In genomic region chr2:125782719-125783109, GRCm38 (mm10) we compare ENCODE assay signal across 8 mouse cellular contexts. TPM values are rescaled to one million over a fixed set of nuclear protein-coding genes. Genes with fewer than 3 reads are reported as not detected.
DNase-seq lines count a peak whose midpoint lies in the region; ATAC-seq and TF ChIP-seq lines count a peak whose summit lies in the region.

Gene Secisbp2l (minus strand): TSS chr2:125782870.

- H3K27me3 ChIP-seq in Patski = no peaks in the 10 kb centered on the region
- no peaks in the 10 kb centered on the region for H3K27me3 ChIP-seq in hindbrain, embryonic 14.5 days (ENCODE audit: control insufficient read depth, insufficient read depth, low read length)

- in situ Hi-C loops in Patski (cut with MboI; ENCODE audit: low pct_unique_long_range_greater_than_20kb) = no loop called here

- DNase-seq in Patski (ENCODE audit: low read depth, low spot score) = peak; percentile 41
- peak; percentile 96 to 97 for DNase-seq in cerebellum, postnatal 14 days
- peak; percentile 90 to 93 for DNase-seq in frontal cortex, postnatal 25 days (ENCODE audit: low spot score in 2 of 2)
- DNase-seq in hindbrain, embryonic 14.5 days (ENCODE audit: low spot score) = peak; percentile 85
- DNase-seq in left cerebral cortex, adult 11 months (ENCODE audit: low spot score) = peak; percentile 89
- DNase-seq in lung, postnatal 4 days = peak; percentile 96
- DNase-seq in retina, postnatal 7 days (ENCODE audit: low read depth, low spot score) = peak; percentile 87
- DNase-seq in urinary bladder, adult 2 months (ENCODE audit: low spot score) = peak; percentile 98

- H3K4me3 ChIP-seq in hindbrain, embryonic 14.5 days (replicated peaks; ENCODE audit: low read length) = peak within 1 kb of the TSS; percentile 72

- H3K9ac ChIP-seq in hindbrain, embryonic 14.5 days = peak within 1 kb of the TSS; percentile 87

- H3K36me3 ChIP-seq in hindbrain, embryonic 14.5 days (replicated peaks; ENCODE audit: control insufficient read depth, insufficient read depth) = no peaks in the 10 kb centered on the region

- CTCF ChIA-PET in Patski (lab: Charles Lee) = interaction anchor here (1.0 kb wide), 1 partner anchor 9 kb away, joined by 3 read pairs; no protein-coding TSS in a partner anchor

- POLR2A ChIA-PET in Patski (lab: Charles Lee) = interaction anchor here (1.3 kb wide), 1 partner anchor 10 kb away, joined by 3 read pairs; no protein-coding TSS in a partner anchor

- peak; percentile 90 for ATAC-seq in Patski
- ATAC-seq in hindbrain, embryonic 14.5 days (ENCODE audit: low FRiP score) = peak; percentile 95

- no peaks in the 10 kb centered on the region for H3K9me3 ChIP-seq in hindbrain, embryonic 14.5 days (ENCODE audit: control insufficient read depth, low read length)

- H3K4me2 ChIP-seq in hindbrain, embryonic 14.5 days (replicated peaks) = peak within 1 kb of the TSS; percentile 71

- TF ChIP-seq CTCF in Patski (IDR thresholded peaks at IDR 0.05) = no peak

- peak within 1 kb of the TSS; percentile 82 for H3K27ac ChIP-seq in hindbrain, embryonic 14.5 days

- WGBS in hindbrain, embryonic 14.5 days = 0% methylated on average over 25 of the region's 28 CpGs

- H3K4me1 ChIP-seq in hindbrain, embryonic 14.5 days (replicated peaks; ENCODE audit: control insufficient read depth, insufficient read depth, low read length) = peaks cover 26% of the 10 kb centered on the region

RNA-seq across cellular contexts. Expression of gene Secisbp2l, which starts in this region (rescaled TPM):
- 35.1 TPM for polyA plus RNA-seq in Patski (2021)
- 36.5 and 37.2 TPM in 2 replicates for polyA plus RNA-seq in hindbrain, embryonic 14.5 days (2014; fragmentation: Nextera tagmentation; extraction: Ambion mirVana)
- polyA plus RNA-seq in urinary bladder, adult 2 months (2012; rRNA removed) = 13.5 and 21.9 TPM in 2 replicates

Comparison
In these comparisons a context has a peak if more than half of its experiments do, and no peak if none do; other contexts are left out.
1. Peak in every context shown above with its lines: DNase-seq, ATAC-seq, H3K4me3 ChIP-seq and H3K27ac ChIP-seq.
2. DNase-seq: peak in every context shown above with its lines; median percentile 98 in urinary bladder, adult 2 months; 96 in cerebellum, postnatal 14 days; 96 in lung, postnatal 4 days; 92 in frontal cortex, postnatal 25 days; 89 in left cerebral cortex, adult 11 months; 87 in retina, postnatal 7 days; 85 in hindbrain, embryonic 14.5 days; 41 in Patski.